In genomic region chr11:121235475-121236238, GRCm38 (mm10) we compare ENCODE assay signal across 7 mouse cellular contexts. TPM values are rescaled to one million over a fixed set of nuclear protein-coding genes. Genes with fewer than 3 reads are reported as not detected.
DNase-seq lines count a peak whose midpoint lies in the region; ATAC-seq and TF ChIP-seq lines count a peak whose summit lies in the region.

No protein-coding gene starts in this region.

- peak overlapping the region; percentile 58; the same call in 1 of the 2 replicates for H3K4me2 ChIP-seq in hindbrain, postnatal 0 days (ENCODE audit: low read depth, low read length)
- H3K4me2 ChIP-seq in liver, embryonic 15.5 days, result peak overlapping the region; percentile 83

- peak overlapping the region; percentile 95 for H3K27ac ChIP-seq in hindbrain, postnatal 0 days
- H3K27ac ChIP-seq in liver, embryonic 15.5 days (replicated peaks), result peak overlapping the region; percentile 98

- no peak overlapping the region for H3K9ac ChIP-seq in hindbrain, postnatal 0 days (replicated peaks; ENCODE audit: low read length)
- peak overlapping the region; percentile 86 for H3K9ac ChIP-seq in liver, embryonic 15.5 days

- peak; percentile 64 for TF ChIP-seq CTCF in hindbrain, postnatal 0 days (IDR thresholded peaks at IDR 0.05; ENCODE audit: low read depth)

- H3K27me3 ChIP-seq in hindbrain, postnatal 0 days (ENCODE audit: insufficient read depth, low read length), result no peaks in the 10 kb centered on the region
- H3K27me3 ChIP-seq in liver, embryonic 15.5 days, result no peaks in the 10 kb centered on the region

- H3K9me3 ChIP-seq in hindbrain, postnatal 0 days (ENCODE audit: low read length), result no peaks in the 10 kb centered on the region
- no peaks in the 10 kb centered on the region for H3K9me3 ChIP-seq in liver, embryonic 15.5 days (replicated peaks)

- 25% methylated on average over 9 of the region's 9 CpGs for WGBS in hindbrain, postnatal 0 days
- WGBS in liver, embryonic 15.5 days (ENCODE audit: insufficient replicate concordance), result 17% methylated on average over 9 of the region's 9 CpGs

- peak; percentile 74 to 77 for DNase-seq in B cell, adult 2 months
- peak; percentile 66 for DNase-seq in ES-CJ7 (ENCODE audit: low read depth, low spot score)
- peak; percentile 36 for DNase-seq in embryo, embryonic 9.5 days (ENCODE audit: extremely low spot score)
- DNase-seq in hindbrain, postnatal 0 days (ENCODE audit: low spot score), result peak; percentile 46
- DNase-seq in retina, embryonic 14.5 days (ENCODE audit: low spot score), result peak; percentile 53
- DNase-seq in ovary, postnatal 14 days (ENCODE audit: low spot score), result no peak

- no peak for ATAC-seq in hindbrain, postnatal 0 days
- ATAC-seq in liver, embryonic 15.5 days (ENCODE audit: insufficient read depth), result no peak

- no peak overlapping the region for H3K4me3 ChIP-seq in hindbrain, postnatal 0 days (ENCODE audit: low read length)
- peak overlapping the region; percentile 92 for H3K4me3 ChIP-seq in liver, embryonic 15.5 days (replicated peaks)

- H3K4me1 ChIP-seq in hindbrain, postnatal 0 days (ENCODE audit: insufficient read depth, low read length), result peaks cover 16% of the 10 kb centered on the region; the same call in 1 of the 2 replicates
- peaks cover 71% of the 10 kb centered on the region for H3K4me1 ChIP-seq in liver, embryonic 15.5 days (replicated peaks)

- H3K36me3 ChIP-seq in hindbrain, postnatal 0 days (ENCODE audit: insufficient read depth, low read length), result 0 out of 2 replicates have a peak, but pooled peaks cover 3% of the 10 kb centered on the region
- peaks cover 21% of the 10 kb centered on the region for H3K36me3 ChIP-seq in liver, embryonic 15.5 days (replicated peaks)

RNA-seq across cellular contexts. Expression of gene Narf, which starts 1.4 kb away (rescaled TPM):
- 108 and 137 TPM in 2 replicates for total RNA-seq in hindbrain, postnatal 0 days (2014; rRNA removed)
- polyA plus RNA-seq in hindbrain, postnatal 0 days (2015; fragmentation: Nextera tagmentation; extraction: Ambion mirVana), result 34.3 and 36.2 TPM in 2 replicates
- 117 and 136 TPM in 2 replicates for polyA plus RNA-seq in liver, embryonic 15.5 days (2015; fragmentation: Nextera tagmentation; extraction: Ambion mirVana)

RNA-seq across cellular contexts. Expression of gene Cybc1, which starts 6.5 kb away (rescaled TPM):
- 20.6 and 25.6 TPM in 2 replicates for total RNA-seq in hindbrain, postnatal 0 days (2014; rRNA removed)
- 20.5 and 21.2 TPM in 2 replicates for polyA plus RNA-seq in hindbrain, postnatal 0 days (2015; fragmentation: Nextera tagmentation; extraction: Ambion mirVana)
- 20.5 and 20.7 TPM in 2 replicates for polyA plus RNA-seq in liver, embryonic 15.5 days (2015; fragmentation: Nextera tagmentation; extraction: Ambion mirVana)

RNA-seq across cellular contexts. Expression of gene Foxk2, which starts 24.1 kb away (rescaled TPM):
- 89.7 and 95.1 TPM in 2 replicates for total RNA-seq in hindbrain, postnatal 0 days (2014; rRNA removed)
- 11.4 and 12.8 TPM in 2 replicates for polyA plus RNA-seq in hindbrain, postnatal 0 days (2015; fragmentation: Nextera tagmentation; extraction: Ambion mirVana)
- 2.8 and 3.9 TPM in 2 replicates for polyA plus RNA-seq in liver, embryonic 15.5 days (2015; fragmentation: Nextera tagmentation; extraction: Ambion mirVana)

RNA-seq across cellular contexts. Expression of gene Ogfod3, which starts 31.1 kb away (rescaled TPM):
- total RNA-seq in hindbrain, postnatal 0 days (2014; rRNA removed), result 16.7 and 20.1 TPM in 2 replicates
- polyA plus RNA-seq in hindbrain, postnatal 0 days (2015; fragmentation: Nextera tagmentation; extraction: Ambion mirVana), result 34.8 and 35.3 TPM in 2 replicates
- polyA plus RNA-seq in liver, embryonic 15.5 days (2015; fragmentation: Nextera tagmentation; extraction: Ambion mirVana), result 14.3 and 16.3 TPM in 2 replicates

RNA-seq across cellular contexts. Expression of gene Hexdc, which starts 31.4 kb away (rescaled TPM):
- total RNA-seq in hindbrain, postnatal 0 days (2014; rRNA removed), result 80.2 and 89.6 TPM in 2 replicates
- polyA plus RNA-seq in hindbrain, postnatal 0 days (2015; fragmentation: Nextera tagmentation; extraction: Ambion mirVana), result 30.7 and 35.2 TPM in 2 replicates
- polyA plus RNA-seq in liver, embryonic 15.5 days (2015; fragmentation: Nextera tagmentation; extraction: Ambion mirVana), result 3.0 and 3.7 TPM in 2 replicates
